Mouse (Mus musculus): Measurements from ENCODE around the gene Ergic1. TPM values are rescaled to one million over a fixed set of nuclear protein-coding genes. Genes with fewer than 3 reads are reported as not detected.

Ergic1 gene
- polyA plus RNA-seq, 1 experiment from 2014 or later = 121 TPM

DNA sequence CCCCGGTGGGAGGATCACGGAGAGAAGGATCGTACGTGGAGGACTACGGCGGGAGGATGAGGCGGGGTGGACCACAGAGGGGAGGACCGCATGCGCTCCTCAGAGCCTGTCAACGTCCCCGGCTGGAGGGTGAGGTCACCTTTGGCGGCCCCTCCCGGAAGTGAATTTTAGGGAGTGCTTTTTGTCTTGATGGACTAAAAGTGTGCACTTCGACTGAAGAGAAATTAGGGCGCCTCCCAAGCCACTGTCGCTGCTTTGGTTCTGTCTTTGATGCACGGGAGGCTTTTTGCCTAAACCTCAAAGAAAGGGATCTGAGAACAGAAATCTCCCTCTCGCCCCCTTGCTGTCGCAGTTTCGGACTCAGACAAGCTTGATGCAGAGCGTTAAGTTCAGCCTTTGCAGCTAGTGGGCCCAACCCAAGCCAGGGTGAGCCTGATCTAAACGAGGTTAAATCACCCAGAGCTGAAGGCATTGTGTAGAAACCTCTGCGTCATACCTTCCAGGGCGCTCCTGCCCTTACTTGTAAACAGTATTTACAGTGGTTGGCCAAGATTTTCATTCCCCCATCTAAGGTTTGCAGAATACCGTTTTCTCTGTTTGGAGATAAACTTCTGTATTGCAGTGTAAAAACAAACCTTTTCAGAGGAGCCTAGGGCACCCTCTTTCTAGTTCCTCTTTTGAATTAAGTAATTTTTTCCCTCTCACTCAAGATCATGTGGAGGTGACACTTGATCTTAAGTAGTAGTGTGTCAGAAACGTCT lies 115.5 kb downstream of the Ergic1 start:
- Histone ChIP-seq H3K36me3 (peaks cover 14% of the 10 kb centered on the region; the same call in 1 of the 2 replicates), H3K27me3 (no peaks in the 10 kb centered on the region), H3K4me1 (peaks cover 19% of the 10 kb centered on the region), H3K9ac (peak overlapping the region; percentile 82), H3K9me3 (0 out of 2 replicates have a peak, but pooled peaks cover 3% of the 10 kb centered on the region), H3K27ac (peak overlapping the region; percentile 88), H3K4me2 (peak overlapping the region; percentile 71), H3K4me3 (peak overlapping the region; percentile 91)
- 3% methylated on average over 26 of the region's 26 CpGs for WGBS
- peak; percentile 77; the same call in 1 of the 2 replicates for ATAC-seq (ENCODE audit: insufficient number of reproducible peaks, insufficient read depth, low FRiP score, low TSS enrichment, low read depth)

DNA sequence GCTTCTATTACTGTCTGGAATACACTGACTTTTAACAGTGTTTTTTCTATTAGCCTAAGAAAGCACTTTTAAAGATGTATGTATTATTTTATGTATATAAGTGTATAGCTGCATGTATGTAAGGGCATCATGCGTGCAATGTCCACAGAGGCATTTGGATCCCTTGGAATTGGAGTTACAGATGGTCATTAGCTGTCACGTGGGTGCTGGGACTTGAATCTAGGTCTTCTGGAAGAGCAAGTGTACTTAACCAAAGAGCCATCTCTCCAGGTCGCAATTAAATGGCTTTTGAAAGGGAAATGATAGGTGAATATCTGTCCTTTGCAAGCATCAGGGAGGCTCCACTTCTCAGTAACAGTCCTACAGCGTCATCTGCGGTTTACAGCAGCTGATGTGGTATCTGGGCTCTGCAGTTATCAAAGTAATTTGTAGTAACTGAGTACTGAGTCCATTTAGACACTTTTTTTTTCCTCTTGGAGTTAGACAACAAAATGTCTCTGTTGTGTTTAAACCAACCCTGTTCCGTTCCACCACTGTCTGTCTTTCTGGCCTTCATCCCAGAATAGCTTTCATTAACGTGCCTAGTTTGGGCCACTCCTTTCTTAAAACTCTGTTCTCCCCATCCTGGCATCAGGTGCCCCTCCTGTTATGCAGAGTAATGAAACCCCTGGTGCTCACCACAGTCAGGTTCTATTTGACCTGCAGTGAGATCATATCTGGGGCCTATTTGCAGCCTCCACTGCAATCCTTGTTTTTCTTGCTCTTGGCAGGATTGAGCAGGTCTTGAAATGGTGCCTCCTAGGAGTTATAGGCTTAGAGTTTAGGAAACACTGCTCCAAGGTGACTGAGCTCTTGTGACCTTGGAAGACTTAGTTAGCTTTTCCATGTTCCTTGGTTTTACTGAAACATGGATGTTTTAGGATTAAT lies 116.7 kb downstream of the Ergic1 start:
- H3K36me3 ChIP-seq = peaks cover 16% of the 10 kb centered on the region
- no peaks in the 10 kb centered on the region for H3K27me3 ChIP-seq
- 0 out of 2 replicates have a peak, but pooled peaks cover 3% of the 10 kb centered on the region for H3K9me3 ChIP-seq
- peaks cover 19% of the 10 kb centered on the region for H3K4me1 ChIP-seq
- peak overlapping the region; percentile 71 for H3K4me2 ChIP-seq
- 85% methylated on average over 7 of the region's 7 CpGs for WGBS
- ATAC-seq (ENCODE audit: insufficient number of reproducible peaks, insufficient read depth, low FRiP score, low TSS enrichment, low read depth) = no peak
- H3K4me3 ChIP-seq = peak overlapping the region; percentile 91; the same call in 1 of the 2 replicates
- H3K9ac ChIP-seq = peak overlapping the region; percentile 21; the same call in 1 of the 2 replicates
- H3K27ac ChIP-seq = no peak overlapping the region

DNA sequence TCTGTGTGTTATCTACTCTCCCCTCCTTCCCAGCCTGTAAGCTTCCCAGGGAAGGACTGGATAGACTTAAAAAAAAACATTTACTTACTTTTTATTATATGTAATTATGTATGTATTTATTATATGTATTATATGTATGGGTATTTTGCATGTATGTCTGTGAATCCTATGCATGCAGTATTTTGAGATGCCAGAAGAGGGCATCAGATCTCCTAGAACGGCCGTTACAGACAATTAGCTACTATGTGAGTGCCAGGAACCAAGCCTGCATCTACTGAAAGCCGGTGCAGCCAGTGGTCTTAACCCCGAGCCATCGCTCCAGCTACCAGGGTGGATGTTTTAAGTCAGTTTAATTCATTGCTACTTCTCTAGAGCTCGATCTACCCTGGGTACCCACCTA lies 120.0 kb downstream of the Ergic1 start:
- Histone ChIP-seq H3K4me3 (no peak overlapping the region), H3K9ac (no peak overlapping the region), H3K36me3 (peaks cover 34% of the 10 kb centered on the region), H3K4me2 (no peak overlapping the region), H3K9me3 (no peaks in the 10 kb centered on the region), H3K27ac (no peak overlapping the region), H3K4me1 (peaks cover 19% of the 10 kb centered on the region), H3K27me3 (no peaks in the 10 kb centered on the region)
- 90% methylated on average over 6 of the region's 6 CpGs for WGBS
- ATAC-seq (ENCODE audit: insufficient number of reproducible peaks, insufficient read depth, low FRiP score, low TSS enrichment, low read depth) = no peak

DNA sequence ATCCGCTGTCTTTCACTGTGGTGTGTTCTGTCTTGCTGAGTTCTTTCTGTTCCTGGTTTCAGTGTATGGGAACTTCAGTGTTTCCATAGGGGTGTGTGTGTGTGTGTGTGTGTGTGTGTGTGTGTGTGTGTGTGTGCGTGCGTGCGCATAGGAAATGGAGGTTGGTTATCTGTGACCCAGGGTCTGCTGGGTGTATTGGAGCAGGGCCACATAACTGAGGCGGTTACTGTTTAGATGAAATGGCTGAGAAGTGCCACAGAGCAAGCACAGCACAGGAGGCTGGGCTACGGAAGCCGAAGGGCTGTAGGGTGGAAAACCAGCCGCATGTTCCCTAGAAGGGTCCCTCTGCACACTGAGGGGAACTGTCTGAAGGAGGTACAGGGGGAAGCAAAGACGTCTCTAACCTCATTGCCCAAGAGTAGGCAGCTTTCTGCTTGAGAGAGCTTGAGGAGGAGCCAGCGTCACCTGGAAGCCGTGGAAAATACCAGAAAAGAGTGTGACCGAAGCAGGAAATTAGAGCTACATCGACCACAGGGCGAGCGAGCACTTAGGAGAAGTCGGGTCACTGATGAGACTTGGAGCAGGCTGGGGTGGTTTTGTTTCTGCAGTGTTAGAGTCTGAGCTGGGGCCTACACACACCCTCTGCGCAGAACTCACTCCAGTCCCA lies 125.2 kb downstream of the Ergic1 start:
- peak; percentile 49; the same call in 1 of the 2 replicates for ATAC-seq (ENCODE audit: insufficient number of reproducible peaks, insufficient read depth, low FRiP score, low TSS enrichment, low read depth)
- no peak overlapping the region for H3K4me3 ChIP-seq
- peaks cover 32% of the 10 kb centered on the region for H3K4me1 ChIP-seq
- H3K36me3 ChIP-seq = peaks cover 23% of the 10 kb centered on the region
- H3K4me2 ChIP-seq = no peak overlapping the region
- H3K9me3 ChIP-seq = no peaks in the 10 kb centered on the region
- H3K27ac ChIP-seq = peak overlapping the region; percentile 23; the same call in 1 of the 2 replicates
- no peaks in the 10 kb centered on the region for H3K27me3 ChIP-seq
- H3K9ac ChIP-seq = no peak overlapping the region
- WGBS = 81% methylated on average over 17 of the region's 17 CpGs

DNA sequence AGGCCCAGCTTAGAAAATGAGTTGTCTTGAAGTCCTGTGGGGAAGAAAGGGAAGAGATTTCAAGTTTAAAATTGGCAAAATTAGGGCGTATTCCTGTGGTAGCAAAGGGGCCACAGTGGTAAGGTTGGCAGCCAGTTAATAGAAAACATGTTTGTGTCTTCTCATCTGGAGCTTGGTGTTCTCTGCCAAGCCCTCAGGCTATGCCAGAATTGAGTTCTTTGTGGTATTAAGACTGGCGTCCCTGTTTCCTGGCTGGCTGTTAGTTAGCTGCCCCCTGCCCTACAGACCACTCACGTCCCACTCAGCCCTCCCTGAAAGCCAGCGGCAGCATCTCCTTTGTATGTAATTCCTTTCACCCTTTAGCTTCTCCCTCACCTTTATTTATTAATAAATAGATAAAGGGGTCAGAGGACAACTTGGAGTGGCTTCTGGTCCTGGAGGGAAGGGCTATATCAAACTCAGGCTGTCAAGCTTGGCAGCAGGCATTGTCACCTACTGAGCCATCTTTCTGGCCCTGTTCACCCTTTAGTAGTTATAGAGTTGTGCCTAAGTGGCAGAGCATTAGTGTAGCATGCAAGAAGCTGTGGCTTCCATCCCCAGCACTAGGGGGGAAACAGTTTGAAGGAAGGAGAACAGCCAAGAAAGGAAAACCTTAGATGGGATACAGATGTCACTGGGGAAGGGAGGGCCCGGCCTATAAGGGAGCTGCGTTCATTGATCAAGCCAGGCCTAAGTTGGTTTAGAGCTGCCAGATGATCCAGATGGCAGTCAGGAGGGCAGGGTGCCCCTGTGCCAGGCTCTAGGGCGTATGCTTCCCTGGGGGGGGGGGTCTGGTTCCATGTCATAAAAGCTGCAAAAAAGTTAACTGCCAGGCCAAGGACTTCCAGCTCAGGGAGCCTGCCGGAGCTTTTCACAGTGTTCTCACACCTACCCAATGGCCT lies 127.8 kb downstream of the Ergic1 start:
- H3K27ac ChIP-seq = peak overlapping the region; percentile 91

DNA sequence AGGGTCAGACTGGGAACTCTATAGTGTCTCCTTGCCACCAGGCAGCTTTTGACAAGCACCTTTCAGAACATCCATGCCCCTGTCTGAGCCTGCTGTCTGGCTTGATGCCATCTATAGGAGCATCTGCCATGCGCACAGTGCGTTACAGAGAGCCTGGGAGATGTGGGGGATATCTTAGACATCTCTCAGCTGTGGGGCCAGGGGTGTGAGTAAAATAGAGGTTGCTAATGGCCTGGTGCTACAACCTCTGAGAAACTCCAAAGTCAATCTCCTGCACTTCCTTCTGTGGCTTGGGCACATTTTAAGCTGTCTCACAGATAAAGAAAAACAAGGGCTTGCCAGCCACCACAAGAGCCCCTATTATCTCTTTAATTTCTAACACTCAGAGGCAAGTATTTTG lies 128.5 kb downstream of the Ergic1 start:
- WGBS = 58% methylated on average over 2 of the region's 2 CpGs
- H3K4me3 ChIP-seq = no peak overlapping the region
- no peaks in the 10 kb centered on the region for H3K9me3 ChIP-seq
- peak overlapping the region; percentile 49 for H3K9ac ChIP-seq
- peaks cover 4% of the 10 kb centered on the region; the same call in 1 of the 2 replicates for H3K36me3 ChIP-seq
- no peak for ATAC-seq (ENCODE audit: insufficient number of reproducible peaks, insufficient read depth, low FRiP score, low TSS enrichment, low read depth)
- H3K4me1 ChIP-seq = peaks cover 43% of the 10 kb centered on the region
- H3K27ac ChIP-seq = peak overlapping the region; percentile 91
- peak overlapping the region; percentile 32; the same call in 1 of the 2 replicates for H3K4me2 ChIP-seq
- H3K27me3 ChIP-seq = no peaks in the 10 kb centered on the region

More for the DNA sequence above, 127.8 kb downstream of the Ergic1 start:
- peak; percentile 44; the same call in 1 of the 2 replicates for ATAC-seq (ENCODE audit: insufficient number of reproducible peaks, insufficient read depth, low FRiP score, low TSS enrichment, low read depth)
- 34% methylated on average over 8 of the region's 8 CpGs for WGBS
- H3K36me3 ChIP-seq = peaks cover 10% of the 10 kb centered on the region; the same call in 1 of the 2 replicates
- H3K4me3 ChIP-seq = no peak overlapping the region
- peaks cover 42% of the 10 kb centered on the region for H3K4me1 ChIP-seq
- H3K27me3 ChIP-seq = no peaks in the 10 kb centered on the region
- peak overlapping the region; percentile 49 for H3K9ac ChIP-seq
- H3K4me2 ChIP-seq = peak overlapping the region; percentile 32
- H3K9me3 ChIP-seq = no peaks in the 10 kb centered on the region

DNA sequence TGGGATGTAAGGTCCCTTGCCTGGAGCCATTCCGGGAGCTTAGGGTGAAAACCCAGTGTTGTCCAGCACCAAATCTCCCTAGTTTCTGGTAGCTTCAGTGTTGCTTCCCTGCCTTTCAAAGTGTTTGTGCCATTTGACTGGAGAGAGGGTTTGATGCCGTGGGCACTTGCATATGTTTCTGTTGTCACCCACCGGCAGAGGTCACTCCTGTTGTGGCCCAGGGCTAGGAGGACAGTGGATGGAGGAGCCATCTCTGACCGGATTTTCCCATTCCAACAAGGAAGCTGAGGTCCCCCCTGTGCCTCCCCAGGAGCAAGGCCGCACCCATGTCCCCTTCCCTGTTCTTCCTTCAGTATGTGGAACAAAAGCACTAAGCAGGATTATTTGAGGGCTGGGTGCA lies 128.9 kb downstream of the Ergic1 start:
- 75% methylated on average over 5 of the region's 5 CpGs for WGBS
- Histone ChIP-seq H3K36me3 (no peaks in the 10 kb centered on the region), H3K27ac (peak overlapping the region; percentile 91), H3K27me3 (no peaks in the 10 kb centered on the region), H3K4me2 (no peak overlapping the region), H3K9ac (no peak overlapping the region; the same call in 1 of the 2 replicates), H3K9me3 (no peaks in the 10 kb centered on the region), H3K4me3 (no peak overlapping the region), H3K4me1 (peaks cover 43% of the 10 kb centered on the region)
- no peak for ATAC-seq (ENCODE audit: insufficient number of reproducible peaks, insufficient read depth, low FRiP score, low TSS enrichment, low read depth)

DNA sequence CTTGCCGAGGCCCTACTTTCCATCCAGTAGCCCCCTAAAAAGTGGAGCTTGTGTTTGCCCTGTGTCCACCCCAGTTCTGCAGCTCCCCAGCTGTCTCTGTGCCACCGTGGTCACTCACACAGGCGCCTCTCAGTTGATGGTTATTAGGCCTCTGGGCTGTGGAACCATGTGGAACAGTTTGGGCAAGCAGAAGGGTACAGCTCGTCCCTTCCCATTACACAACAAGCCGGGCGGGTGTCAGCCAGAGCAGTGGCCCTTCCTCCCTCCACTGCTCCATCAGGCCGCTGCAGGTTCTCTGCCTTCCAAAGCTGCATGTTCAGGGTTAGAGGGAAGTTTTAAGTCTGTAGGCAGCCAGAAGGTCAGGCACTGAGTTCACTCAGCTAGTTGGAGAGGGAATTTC lies 129.8 kb downstream of the Ergic1 start:
- ATAC-seq (ENCODE audit: insufficient number of reproducible peaks, insufficient read depth, low FRiP score, low TSS enrichment, low read depth) = no peak
- Histone ChIP-seq H3K27me3 (no peaks in the 10 kb centered on the region), H3K27ac (no peak overlapping the region; the same call in 1 of the 2 replicates), H3K36me3 (peaks cover 5% of the 10 kb centered on the region; the same call in 1 of the 2 replicates), H3K9me3 (no peaks in the 10 kb centered on the region), H3K9ac (no peak overlapping the region), H3K4me3 (no peak overlapping the region), H3K4me1 (peaks cover 43% of the 10 kb centered on the region), H3K4me2 (no peak overlapping the region)
- 88% methylated on average over 7 of the region's 7 CpGs for WGBS

DNA sequence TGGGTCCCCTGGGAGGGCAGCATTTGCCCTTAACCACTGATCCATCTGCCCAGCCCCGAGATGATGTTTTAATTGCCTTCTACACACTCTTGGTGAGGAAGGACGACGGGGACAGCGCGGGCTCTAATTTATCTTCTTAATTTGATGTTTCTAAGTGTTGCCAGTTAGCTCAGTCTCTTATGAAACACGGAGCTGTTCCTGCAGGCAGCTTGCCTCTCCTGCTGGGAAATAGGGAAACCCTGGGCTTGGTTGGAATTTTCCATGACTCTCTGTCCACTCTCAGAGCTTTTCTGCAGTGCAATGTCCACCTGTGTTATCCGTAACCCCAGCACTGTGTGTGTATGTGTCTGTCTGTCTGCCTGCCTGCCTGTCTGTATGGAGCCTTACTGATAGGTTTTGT lies 132.1 kb downstream of the Ergic1 start:
- WGBS = 81% methylated on average over 7 of the region's 7 CpGs
- Histone ChIP-seq H3K9me3 (no peaks in the 10 kb centered on the region), H3K4me3 (no peak overlapping the region), H3K27ac (peak overlapping the region; percentile 48), H3K36me3 (peaks cover 24% of the 10 kb centered on the region), H3K9ac (no peak overlapping the region), H3K4me2 (no peak overlapping the region), H3K4me1 (peaks cover 31% of the 10 kb centered on the region), H3K27me3 (no peaks in the 10 kb centered on the region)
- ATAC-seq (ENCODE audit: insufficient number of reproducible peaks, insufficient read depth, low FRiP score, low TSS enrichment, low read depth) = no peak

DNA sequence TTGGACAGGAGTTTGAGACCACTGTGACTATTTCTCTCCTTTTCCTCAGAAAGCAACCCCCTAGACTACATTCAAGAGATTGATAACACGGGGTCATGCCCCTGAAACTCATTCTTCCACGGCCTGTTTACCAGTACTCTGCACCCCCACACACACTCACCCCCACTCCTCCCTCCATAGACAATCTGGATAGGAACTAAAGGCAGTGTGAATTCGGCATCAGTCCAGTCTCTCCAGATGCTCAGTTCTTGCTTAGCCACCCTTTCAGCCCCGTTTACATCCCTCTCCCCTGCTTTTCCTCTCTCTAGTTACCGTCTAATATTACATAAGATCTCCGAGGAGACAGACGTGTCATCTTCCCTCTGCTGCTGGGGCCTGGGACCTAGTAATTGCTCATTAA lies 132.9 kb downstream of the Ergic1 start:
- ATAC-seq (ENCODE audit: insufficient number of reproducible peaks, insufficient read depth, low FRiP score, low TSS enrichment, low read depth) = no peak
- Histone ChIP-seq H3K9ac (no peak overlapping the region), H3K9me3 (no peaks in the 10 kb centered on the region), H3K4me2 (no peak overlapping the region), H3K27ac (no peak overlapping the region), H3K27me3 (no peaks in the 10 kb centered on the region), H3K4me3 (no peak overlapping the region), H3K4me1 (peaks cover 24% of the 10 kb centered on the region), H3K36me3 (peaks cover 32% of the 10 kb centered on the region)
- 64% methylated on average over 7 of the region's 7 CpGs for WGBS
